Mouse (Mus musculus): ENCODE results near the gene Tut1. TPM values are rescaled to one million over a fixed set of nuclear protein-coding genes. Genes with fewer than 3 reads are reported as not detected.
A peak's percentile ranks its signal among the peaks of the same experiment; 100 is the strongest.

The Tut1 gene
- polyA plus RNA-seq, 1 experiment, result 24.9 TPM

- peaks cover 17% of the 10 kb centered on the region for H3K36me3 ChIP-seq (ENCODE audit: control insufficient read depth, insufficient read depth)
- H3K4me3 ChIP-seq, result peak within 1 kb of the TSS; percentile 94
- no peak for TF ChIP-seq USF1 (IDR thresholded peaks at IDR 0.05; ENCODE audit: low read depth)
- TF ChIP-seq E2F4 (IDR thresholded peaks at IDR 0.05; ENCODE audit: insufficient read depth), result peak; percentile 16
- TF ChIP-seq SRF (IDR thresholded peaks at IDR 0.05; ENCODE audit: control insufficient read depth, insufficient read length, low read depth), result peak; percentile 18
- TF ChIP-seq POLR2AphosphoS2 (IDR thresholded peaks at IDR 0.05; ENCODE audit: insufficient read length, low read depth), result peak; percentile 84
- no peak for TF ChIP-seq MAX (IDR thresholded peaks at IDR 0.05; ENCODE audit: low read depth)
- peak; percentile 80 for TF ChIP-seq POLR2A (IDR thresholded peaks at IDR 0.05; ENCODE audit: insufficient read length, low read depth)
- H3K4me2 ChIP-seq (ENCODE audit: low read depth), result peak within 1 kb of the TSS; percentile 97
- H3K79me2 ChIP-seq (ENCODE audit: control insufficient read depth, insufficient read depth), result peaks cover 28% of the 10 kb centered on the region
- peak within 1 kb of the TSS; percentile 97 for H3ac ChIP-seq (ENCODE audit: control insufficient read depth, insufficient read length)
- H3K27me3 ChIP-seq (ENCODE audit: control insufficient read depth, insufficient read depth, insufficient read length), result no peaks in the 10 kb centered on the region
These were observed 12.0 kb upstream of the Tut1 start, which contains the start of gene Mta2 for GRCm38 (mm10) chr19:8941515-8942217. Gene Mta2 (plus strand): TSS chr19:8941875.

GRCm38 (mm10) chr19:8942276-8942964 lies 11.2 kb upstream of the Tut1 start:
- peaks cover 24% of the 10 kb centered on the region for H3K36me3 ChIP-seq (ENCODE audit: control insufficient read depth, insufficient read depth)
- peak overlapping the region; percentile 80 for H3K4me2 ChIP-seq (ENCODE audit: low read depth)
- peak overlapping the region; percentile 97 for H3ac ChIP-seq (ENCODE audit: control insufficient read depth, insufficient read length)
- H3K27me3 ChIP-seq (ENCODE audit: control insufficient read depth, insufficient read depth, insufficient read length), result no peaks in the 10 kb centered on the region
- H3K79me2 ChIP-seq (ENCODE audit: control insufficient read depth, insufficient read depth), result peaks cover 28% of the 10 kb centered on the region
- TF ChIP-seq MYOG (IDR thresholded peaks at IDR 0.05; ENCODE audit: control insufficient read depth in 1 of 3, insufficient read depth in 1 of 3, insufficient read length in 2 of 3, low read depth in 2 of 3) (no peak), SRF (IDR thresholded peaks at IDR 0.05; ENCODE audit: control insufficient read depth, insufficient read length, low read depth) (no peak), POLR2A (IDR thresholded peaks at IDR 0.05; ENCODE audit: insufficient read length, low read depth) (peak; percentile 26), TCF12 (IDR thresholded peaks at IDR 0.05; ENCODE audit: insufficient read depth, poor library complexity, severe bottlenecking) (no peak)
- H3K4me3 ChIP-seq, result peak overlapping the region; percentile 94

GRCm38 (mm10) chr19:8943047-8943446 lies 10.6 kb upstream of the Tut1 start:
- TF ChIP-seq REST (IDR thresholded peaks at IDR 0.05; ENCODE audit: insufficient read depth, insufficient read length), result no peak
- TF ChIP-seq POLR2A (IDR thresholded peaks at IDR 0.05; ENCODE audit: insufficient read length, low read depth), result no peak
- no peak for TF ChIP-seq POLR2AphosphoS2 (IDR thresholded peaks at IDR 0.05; ENCODE audit: insufficient read length, low read depth)
- no peak for TF ChIP-seq MYOG (IDR thresholded peaks at IDR 0.05; ENCODE audit: control insufficient read depth in 1 of 3, insufficient read depth in 1 of 3, insufficient read length in 2 of 3, low read depth in 2 of 3)
- TF ChIP-seq SRF (IDR thresholded peaks at IDR 0.05; ENCODE audit: control insufficient read depth, insufficient read length, low read depth), result no peak
- no peak for TF ChIP-seq CEBPB (IDR thresholded peaks at IDR 0.05; ENCODE audit: insufficient read depth, poor library complexity, severe bottlenecking)
- no peak for TF ChIP-seq TCF3 (IDR thresholded peaks at IDR 0.05; ENCODE audit: insufficient read length, low read depth)
- no peak for TF ChIP-seq MYOD1 (IDR thresholded peaks at IDR 0.05; ENCODE audit: control insufficient read depth in 1 of 3, insufficient read length in 2 of 3, low read depth in 2 of 3)
- no peak for TF ChIP-seq E2F4 (IDR thresholded peaks at IDR 0.05; ENCODE audit: insufficient read depth)
- TF ChIP-seq USF1 (IDR thresholded peaks at IDR 0.05; ENCODE audit: low read depth), result no peak
- TF ChIP-seq TCF12 (IDR thresholded peaks at IDR 0.05; ENCODE audit: insufficient read depth, poor library complexity, severe bottlenecking), result no peak
- no peak for TF ChIP-seq MAX (IDR thresholded peaks at IDR 0.05; ENCODE audit: low read depth)
- peak overlapping the region; percentile 94 for H3K4me3 ChIP-seq
- peaks cover 28% of the 10 kb centered on the region for H3K79me2 ChIP-seq (ENCODE audit: control insufficient read depth, insufficient read depth)
- H3K27me3 ChIP-seq (ENCODE audit: control insufficient read depth, insufficient read depth, insufficient read length), result no peaks in the 10 kb centered on the region
- peak overlapping the region; percentile 97 for H3ac ChIP-seq (ENCODE audit: control insufficient read depth, insufficient read length)
- H3K36me3 ChIP-seq (ENCODE audit: control insufficient read depth, insufficient read depth), result peaks cover 30% of the 10 kb centered on the region
- peak overlapping the region; percentile 80 for H3K4me2 ChIP-seq (ENCODE audit: low read depth)

- peak overlapping the region; percentile 80 for H3K4me2 ChIP-seq (ENCODE audit: low read depth)
- H3K27me3 ChIP-seq (ENCODE audit: control insufficient read depth, insufficient read depth, insufficient read length), result no peaks in the 10 kb centered on the region
- peaks cover 28% of the 10 kb centered on the region for H3K79me2 ChIP-seq (ENCODE audit: control insufficient read depth, insufficient read depth)
- peak overlapping the region; percentile 94 for H3K4me3 ChIP-seq
- TF ChIP-seq REST (IDR thresholded peaks at IDR 0.05; ENCODE audit: insufficient read depth, insufficient read length), result no peak
- no peak for TF ChIP-seq MYOG (IDR thresholded peaks at IDR 0.05; ENCODE audit: control insufficient read depth in 1 of 3, insufficient read depth in 1 of 3, insufficient read length in 2 of 3, low read depth in 2 of 3)
- no peak for TF ChIP-seq MYOD1 (IDR thresholded peaks at IDR 0.05; ENCODE audit: control insufficient read depth in 1 of 3, insufficient read length in 2 of 3, low read depth in 2 of 3)
- no peak for TF ChIP-seq POLR2AphosphoS2 (IDR thresholded peaks at IDR 0.05; ENCODE audit: insufficient read length, low read depth)
- no peak for TF ChIP-seq POLR2A (IDR thresholded peaks at IDR 0.05; ENCODE audit: insufficient read length, low read depth)
- no peak for TF ChIP-seq TCF12 (IDR thresholded peaks at IDR 0.05; ENCODE audit: insufficient read depth, poor library complexity, severe bottlenecking)
- no peak for TF ChIP-seq MAX (IDR thresholded peaks at IDR 0.05; ENCODE audit: low read depth)
- TF ChIP-seq E2F4 (IDR thresholded peaks at IDR 0.05; ENCODE audit: insufficient read depth), result no peak
- no peak for TF ChIP-seq CEBPB (IDR thresholded peaks at IDR 0.05; ENCODE audit: insufficient read depth, poor library complexity, severe bottlenecking)
- TF ChIP-seq SRF (IDR thresholded peaks at IDR 0.05; ENCODE audit: control insufficient read depth, insufficient read length, low read depth), result no peak
- no peak for TF ChIP-seq TCF3 (IDR thresholded peaks at IDR 0.05; ENCODE audit: insufficient read length, low read depth)
- no peak for TF ChIP-seq USF1 (IDR thresholded peaks at IDR 0.05; ENCODE audit: low read depth)
- no peak overlapping the region for H3ac ChIP-seq (ENCODE audit: control insufficient read depth, insufficient read length)
- H3K36me3 ChIP-seq (ENCODE audit: control insufficient read depth, insufficient read depth), result peaks cover 40% of the 10 kb centered on the region
These were observed 9.6 kb upstream of the Tut1 start for GRCm38 (mm10) chr19:8944062-8944461.
